Mouse (Mus musculus): Measurements from ENCODE around the gene Aqp1.

Aqp1 gene

DNA sequence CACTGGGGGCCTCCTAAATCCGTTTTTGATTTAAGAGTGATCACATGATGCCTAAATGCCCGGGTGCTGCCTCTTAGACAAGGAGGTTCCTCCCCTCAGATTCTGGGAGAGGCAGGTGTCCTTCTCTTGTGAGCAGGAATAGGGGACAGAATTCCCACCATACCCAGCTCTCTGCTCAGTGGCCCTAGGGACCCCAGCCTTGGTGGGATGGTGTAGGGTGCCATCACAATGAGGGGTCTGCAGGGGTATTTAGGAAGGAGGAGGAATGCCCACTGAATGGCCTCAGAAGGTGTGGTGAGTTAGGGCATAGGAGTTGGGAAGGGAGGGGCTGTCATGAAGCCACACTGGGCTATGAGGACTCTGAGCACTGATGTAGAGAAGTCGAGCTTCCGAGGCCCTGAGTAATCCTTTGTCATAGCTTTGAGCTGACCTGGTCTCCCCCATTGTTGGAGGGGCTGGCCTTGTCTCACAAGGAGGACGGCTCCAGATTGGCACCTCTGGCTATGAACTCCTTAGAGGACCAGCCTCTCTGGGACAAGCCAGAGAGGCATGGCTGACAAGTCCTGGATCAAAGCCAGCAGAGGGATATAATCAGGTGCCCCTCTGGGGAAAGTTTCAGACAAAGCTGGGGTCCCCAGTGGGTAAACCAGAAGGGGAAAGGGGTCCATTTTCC is 4.0 kb upstream of the Aqp1 start:
- no peak for DNase-seq (ENCODE audit: low spot score)

DNA sequence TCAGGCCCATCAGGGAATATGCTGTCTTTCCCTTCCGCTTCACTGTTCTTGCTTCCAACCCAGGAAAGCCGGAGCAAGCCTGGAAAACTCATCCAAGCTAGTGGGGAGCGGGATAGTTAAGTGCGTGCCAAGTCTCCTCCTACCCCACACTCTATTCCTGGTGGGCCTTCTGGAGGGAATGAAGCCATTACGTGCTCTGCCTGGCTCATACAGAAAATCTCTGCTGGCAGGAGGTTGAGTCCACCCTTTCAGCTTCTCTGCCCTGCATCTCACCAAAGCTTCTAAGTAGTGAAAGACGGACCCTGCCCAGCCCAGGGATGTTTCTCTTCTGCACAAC is 3.5 kb upstream of the Aqp1 start:
- no peak for DNase-seq (ENCODE audit: low spot score)

DNA sequence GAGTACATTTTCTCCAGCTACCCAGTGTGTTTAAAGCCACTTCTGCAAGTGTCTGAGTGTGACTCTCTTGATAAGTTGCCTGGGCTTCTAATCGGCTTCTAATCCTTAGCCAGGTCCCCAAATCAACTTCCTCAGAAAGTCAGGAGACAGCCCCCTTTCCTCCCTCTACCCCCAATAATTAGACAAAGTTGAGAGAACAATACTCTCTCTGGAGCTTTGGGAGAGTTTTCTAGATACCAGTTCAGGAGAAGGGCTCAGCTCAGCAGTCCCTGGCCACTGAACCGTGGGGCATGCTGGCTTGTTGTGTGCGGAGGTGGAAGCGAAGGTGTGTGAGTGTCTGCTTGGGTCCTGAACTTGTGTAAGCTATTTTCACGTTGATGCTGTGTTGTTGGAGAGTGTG is 1.0 kb downstream of the Aqp1 start:
- no peak for DNase-seq (ENCODE audit: low spot score)

DNA sequence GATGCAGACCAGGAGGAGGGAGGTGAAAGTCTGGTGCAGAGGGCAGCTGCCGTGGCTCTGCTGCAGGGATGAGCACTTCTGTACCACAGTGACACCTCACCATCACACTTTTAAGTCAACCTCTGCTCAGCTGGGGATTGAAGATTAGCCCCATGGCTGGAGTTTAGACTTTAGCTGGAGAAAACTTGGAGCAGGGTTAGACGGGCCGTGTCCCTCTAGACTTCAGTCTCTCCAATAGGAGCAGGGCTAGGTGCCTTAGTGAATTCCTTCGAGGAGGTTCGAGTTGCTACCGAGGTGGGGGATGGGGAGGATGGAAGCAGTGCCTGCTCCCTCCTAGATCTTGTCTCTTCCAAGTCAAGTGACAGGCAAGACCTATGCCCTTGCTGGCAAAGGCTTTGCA is 1.8 kb downstream of the Aqp1 start:
- no peak for DNase-seq (ENCODE audit: low spot score)

DNA sequence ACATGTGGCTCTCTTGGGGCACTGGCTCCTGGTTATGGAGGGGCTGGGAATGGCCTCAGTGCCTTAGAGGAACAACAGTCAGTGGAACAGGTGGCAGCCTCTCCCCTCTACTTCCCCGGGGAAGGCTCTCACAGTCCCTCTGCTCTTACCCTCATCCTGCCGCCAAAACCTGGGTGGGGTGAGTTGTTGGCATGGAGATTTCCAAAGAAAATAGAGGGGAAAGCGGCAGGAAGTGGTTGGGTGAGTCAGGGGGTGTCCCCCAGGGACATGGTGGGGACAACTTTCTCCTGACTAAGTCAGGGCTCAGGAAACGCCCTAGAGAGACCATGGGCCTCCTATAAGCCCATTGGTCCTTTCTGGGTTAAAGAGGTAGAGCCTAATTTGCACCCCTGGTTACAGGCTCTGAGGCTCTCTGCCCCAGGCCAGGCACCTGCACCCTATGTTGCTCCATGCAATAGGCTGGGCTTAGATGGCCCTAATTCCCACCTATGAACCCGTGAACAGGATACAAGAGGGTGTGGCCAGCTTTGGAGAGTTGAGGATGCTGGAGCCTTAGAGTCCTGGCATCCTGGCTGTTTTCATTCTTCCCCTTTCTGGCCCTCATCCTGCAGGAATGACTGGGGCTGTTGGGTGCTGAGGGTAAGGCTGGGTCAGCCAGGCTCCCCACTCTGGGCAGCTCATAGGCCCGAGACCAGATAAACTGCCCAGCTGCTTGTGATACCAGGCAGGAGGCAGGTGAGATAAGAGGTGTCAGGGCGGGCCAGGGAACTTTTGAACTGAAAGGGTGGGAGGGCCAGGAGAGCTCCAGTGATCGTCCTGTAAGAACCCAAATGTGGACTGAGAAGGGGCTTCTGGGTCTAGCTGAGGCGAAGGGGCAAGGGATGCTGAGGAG is 2.9 kb downstream of the Aqp1 start:
- no peak for DNase-seq (ENCODE audit: low spot score)

DNA sequence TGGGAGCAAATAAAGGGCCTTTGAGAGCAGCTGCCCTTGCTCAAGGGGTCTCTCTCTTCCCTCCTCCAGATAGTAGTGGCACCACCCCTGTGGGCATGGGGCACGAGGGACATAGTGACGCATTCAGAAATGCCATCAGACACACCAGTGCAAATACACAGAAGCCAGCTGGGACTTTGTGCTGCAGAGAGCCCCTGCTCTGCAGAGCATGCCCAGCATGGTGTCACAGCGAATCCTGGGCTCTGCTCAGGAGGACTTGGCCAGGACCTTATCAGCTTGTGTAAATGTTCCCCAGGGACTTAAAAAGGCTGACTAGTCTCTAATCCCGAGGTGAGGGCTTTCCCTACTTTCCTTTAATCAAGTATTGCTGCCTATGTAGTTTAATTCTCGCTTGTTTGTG is 5.5 kb downstream of the Aqp1 start:
- no peak for DNase-seq (ENCODE audit: low spot score)

DNA sequence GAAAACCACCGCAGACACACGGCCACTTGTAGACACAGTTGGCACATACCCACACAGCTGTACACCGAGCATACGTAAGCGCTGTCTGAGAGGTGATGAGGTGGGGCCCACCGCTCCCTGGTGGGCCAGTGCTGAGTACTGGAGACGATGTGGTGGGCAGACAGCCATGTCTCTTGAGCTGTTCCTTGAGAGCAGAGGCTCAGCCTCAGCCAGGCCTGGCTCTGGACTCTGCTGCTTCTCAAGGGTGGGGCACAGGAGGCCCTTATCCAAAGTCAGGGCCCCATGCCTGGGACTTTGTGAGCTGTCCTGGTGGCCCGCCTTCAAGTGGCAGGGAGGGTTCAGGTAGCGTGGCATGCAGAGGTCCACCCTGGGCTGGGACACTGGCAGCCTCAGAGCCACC is 6.1 kb downstream of the Aqp1 start:
- no peak for DNase-seq (ENCODE audit: low spot score)

DNA sequence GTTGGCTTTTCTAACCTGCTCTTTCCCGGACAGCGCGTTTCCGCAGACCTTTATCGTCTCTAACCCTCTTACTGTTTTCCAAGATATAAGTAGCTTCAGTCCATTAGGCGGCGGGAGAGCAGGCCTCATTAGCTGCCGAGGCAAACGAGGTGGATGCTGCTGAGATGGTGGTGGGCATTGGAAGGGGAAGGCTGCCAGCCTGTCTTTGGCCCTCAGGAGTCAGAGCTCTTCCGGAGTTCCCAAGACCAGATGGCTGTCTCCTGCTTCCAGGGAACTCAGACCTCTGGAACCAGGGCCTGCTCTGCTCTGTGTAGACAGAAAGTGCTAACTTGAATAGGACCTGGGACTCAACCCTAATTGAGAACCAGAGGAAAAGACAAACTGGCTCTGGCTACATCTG is 7.2 kb downstream of the Aqp1 start:
- no peak for DNase-seq (ENCODE audit: low spot score)

DNA sequence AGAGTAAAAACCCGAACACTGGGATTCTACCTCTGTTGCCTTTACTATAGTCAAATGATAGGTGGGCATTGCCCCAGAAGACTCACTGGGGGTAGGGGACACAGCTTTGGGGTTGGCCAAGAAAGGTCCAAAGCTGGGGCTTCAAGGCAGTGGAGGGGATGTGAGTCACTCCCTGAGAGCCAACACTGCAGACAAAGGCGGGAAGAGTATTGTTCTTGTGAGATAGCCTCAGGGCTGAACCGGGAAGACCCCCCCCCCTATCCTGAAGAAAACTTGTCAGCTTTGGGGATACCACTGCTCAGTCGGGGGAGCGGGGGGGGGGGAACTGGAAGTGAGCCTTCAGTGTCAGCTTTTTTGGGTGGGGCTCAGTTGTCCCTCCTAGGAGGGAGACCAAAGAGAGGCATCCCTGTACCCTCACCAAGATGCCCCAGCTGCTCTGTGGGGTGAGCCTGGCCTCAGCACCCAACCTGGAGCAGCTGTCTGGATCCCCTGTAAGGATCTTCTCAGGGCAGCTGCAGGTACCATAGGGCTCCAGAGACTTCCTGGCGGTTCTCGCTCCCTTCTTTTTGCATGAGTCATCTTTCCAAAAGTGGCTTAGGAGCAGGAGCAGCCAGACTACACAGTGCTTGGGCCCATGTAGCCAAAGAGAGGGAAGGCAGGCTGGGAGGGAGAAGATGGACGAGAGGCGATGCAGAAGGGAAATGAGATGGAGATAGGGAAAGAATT is 8.2 kb downstream of the Aqp1 start:
- no peak for DNase-seq (ENCODE audit: low spot score)

DNA sequence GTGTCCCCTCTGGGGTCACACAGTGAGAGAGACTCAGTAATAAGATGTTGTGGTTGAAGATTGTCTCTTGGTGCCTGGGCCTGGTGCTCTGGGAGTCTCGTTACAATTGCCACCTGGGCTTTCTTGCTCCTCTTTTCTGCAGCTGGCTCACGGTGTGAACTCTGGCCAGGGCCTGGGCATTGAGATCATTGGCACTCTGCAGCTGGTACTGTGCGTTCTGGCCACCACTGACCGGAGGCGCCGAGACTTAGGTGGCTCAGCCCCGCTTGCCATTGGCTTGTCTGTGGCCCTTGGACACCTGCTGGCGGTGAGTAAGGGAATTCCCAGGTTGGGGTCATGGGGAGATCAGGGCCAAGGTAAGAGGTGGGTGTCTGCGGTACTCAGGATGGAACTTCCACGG is 9.0 kb downstream of the Aqp1 start:
- DNase-seq (ENCODE audit: low spot score): no peak

DNA sequence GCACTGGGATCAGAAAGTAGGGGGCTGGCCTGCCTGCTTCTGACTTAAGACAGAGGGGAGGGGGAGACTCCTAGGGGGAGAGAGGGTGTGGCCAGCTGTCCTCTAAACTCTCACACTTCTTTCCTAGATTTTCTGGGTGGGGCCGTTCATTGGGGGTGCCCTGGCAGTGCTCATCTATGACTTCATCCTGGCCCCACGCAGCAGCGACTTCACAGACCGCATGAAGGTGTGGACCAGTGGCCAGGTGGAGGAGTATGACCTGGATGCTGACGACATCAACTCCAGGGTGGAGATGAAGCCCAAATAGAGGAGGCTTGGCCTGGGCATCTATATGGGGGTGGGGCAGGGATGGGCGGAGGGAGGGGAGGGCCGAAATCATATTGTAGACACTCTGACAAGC is 10.3 kb downstream of the Aqp1 start:
- DNase-seq (ENCODE audit: low spot score): no peak

DNA sequence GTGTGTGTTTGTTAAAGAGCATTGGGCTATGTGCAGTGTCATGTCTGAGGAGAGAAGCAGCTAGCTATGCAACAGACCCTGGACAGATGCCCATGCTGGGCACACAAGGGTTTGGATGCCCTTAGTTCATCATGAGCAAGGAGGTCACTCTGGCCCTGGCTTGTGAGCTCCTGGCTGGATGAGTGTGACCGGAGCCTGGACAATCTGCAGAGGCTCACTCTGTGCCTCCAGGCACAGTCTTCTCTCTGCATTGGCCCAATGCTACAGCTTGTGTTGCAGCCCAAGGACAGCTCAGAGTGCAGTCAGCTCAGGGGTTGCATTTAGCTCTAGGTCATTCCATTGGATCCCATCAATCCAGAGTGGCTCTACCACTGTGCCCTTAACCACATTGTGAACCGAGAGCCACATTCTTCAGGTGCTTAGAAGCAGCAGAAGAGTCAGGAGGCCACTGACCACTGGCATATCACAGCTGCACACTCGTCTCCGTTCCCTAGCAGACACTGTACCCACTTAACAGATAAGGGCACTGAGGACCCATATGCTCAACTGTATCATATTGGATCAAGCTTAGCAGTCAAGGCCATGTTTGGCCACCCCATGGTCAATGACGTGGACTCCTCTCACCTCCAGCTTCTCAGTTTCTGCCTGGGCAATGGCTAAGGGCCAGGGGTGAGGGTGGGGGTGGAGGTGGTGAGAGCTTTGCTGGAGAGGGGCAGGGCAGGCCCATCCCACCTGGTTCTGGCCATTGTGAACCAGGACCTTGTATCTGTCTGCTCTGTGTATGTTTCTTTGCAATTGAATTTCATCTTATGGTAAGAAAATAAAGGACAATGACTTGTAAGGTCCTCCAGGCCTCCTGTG is 11.7 kb downstream of the Aqp1 start:
- DNase-seq (ENCODE audit: low spot score): no peak

DNA sequence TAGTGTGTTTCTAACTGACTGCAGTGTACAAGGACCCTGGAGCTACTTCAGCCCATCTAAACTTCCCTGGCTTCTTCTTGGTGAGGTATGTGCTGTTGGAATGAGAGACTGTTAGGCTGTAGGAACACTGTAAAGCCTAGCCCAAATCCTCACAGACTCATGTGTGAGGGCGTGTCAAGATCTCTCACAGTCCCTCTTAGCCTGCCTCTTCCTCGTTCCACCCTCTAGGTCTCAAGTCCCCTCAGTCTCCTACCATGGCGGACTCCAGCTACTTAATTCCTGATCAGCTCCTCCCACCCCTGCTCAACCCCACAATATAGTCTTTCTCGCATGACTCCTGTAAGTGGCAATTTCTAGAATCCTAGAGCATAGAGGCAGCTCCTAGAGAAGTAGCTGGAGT is 13.0 kb downstream of the Aqp1 start:
- DNase-seq (ENCODE audit: low spot score): no peak

DNA sequence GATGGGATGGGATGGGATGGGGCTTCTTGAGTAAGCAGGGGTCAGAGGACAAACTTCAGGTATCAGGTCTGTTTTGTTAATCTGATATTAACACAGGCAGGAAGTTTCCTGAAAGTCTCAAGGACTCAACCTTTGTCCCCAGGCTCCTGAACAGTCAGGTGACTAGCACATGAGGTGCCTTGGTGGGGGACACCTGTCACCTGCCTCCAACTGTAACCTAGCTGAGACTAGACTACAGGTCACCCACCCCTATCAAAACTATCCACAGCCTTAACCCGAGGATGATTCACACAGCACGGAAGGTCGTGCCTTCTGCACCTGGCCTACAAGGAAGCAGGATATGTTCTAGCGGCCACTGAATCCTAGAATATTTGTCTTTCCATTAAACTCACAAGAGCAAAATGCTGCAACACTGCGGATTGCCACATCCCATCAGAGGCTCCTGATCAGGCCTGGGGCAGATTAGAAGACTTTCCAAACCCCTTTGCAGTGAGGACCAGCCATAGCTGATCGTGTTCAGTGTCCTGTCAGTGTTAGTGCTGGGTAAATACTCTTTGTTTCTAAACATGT is 14.2 kb downstream of the Aqp1 start:
- DNase-seq (ENCODE audit: low spot score): no peak

DNA sequence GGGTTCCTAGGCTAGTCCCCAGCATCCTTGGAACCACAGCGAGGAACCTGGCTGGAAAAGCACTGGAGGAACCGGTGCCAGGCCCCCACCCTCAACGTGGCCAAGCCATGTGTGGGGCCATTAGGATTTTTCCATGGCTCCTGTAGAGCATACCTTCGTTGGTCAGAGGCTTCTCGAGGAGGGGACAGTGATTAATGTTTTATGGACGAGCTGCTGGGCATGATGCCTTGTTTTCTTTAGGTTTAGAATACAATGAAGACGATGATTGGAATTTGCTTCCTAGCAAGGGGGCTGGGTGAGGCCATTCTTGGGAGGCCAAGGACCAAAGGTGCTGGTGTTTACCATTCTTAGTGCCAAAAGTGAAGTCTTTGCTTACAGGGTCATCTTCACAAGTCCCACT is 15.5 kb downstream of the Aqp1 start:
- no peak for DNase-seq (ENCODE audit: low spot score)

DNA sequence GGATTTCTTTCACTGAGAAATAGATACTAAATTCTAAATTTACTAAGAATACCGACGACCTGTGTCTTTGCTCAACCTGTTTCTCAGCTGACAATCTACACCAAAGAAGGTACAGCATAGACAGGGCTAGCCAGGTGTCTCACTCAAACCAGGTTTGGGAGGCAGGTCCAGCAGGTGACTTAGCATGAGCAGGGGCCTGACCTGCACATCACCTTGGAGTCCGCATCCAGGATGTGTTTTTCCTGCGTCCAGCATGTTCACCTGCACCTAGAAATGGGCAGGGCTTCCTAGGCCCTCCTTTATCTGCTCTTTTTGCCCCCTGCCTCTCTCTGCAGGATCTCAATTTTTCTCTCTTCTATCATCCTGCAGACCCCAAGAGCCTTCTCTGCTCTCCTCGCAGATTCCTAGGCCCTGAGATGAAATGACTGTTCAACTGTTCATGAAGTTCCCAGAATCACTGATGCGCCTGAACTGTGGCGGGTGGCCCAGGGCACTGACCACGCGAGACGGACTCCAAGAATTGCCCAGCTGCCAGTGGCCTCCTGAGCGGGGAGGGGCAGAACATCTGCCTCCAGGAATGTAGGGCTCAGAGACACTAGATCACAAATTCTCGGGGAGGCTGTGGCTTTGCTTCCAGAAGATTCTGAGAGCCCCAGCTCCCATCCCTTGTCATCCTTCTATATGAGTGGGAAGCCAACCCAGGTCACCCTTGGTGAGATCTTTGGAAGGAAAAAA is 17.6 kb downstream of the Aqp1 start:
- no peak for DNase-seq (ENCODE audit: low spot score)

DNA sequence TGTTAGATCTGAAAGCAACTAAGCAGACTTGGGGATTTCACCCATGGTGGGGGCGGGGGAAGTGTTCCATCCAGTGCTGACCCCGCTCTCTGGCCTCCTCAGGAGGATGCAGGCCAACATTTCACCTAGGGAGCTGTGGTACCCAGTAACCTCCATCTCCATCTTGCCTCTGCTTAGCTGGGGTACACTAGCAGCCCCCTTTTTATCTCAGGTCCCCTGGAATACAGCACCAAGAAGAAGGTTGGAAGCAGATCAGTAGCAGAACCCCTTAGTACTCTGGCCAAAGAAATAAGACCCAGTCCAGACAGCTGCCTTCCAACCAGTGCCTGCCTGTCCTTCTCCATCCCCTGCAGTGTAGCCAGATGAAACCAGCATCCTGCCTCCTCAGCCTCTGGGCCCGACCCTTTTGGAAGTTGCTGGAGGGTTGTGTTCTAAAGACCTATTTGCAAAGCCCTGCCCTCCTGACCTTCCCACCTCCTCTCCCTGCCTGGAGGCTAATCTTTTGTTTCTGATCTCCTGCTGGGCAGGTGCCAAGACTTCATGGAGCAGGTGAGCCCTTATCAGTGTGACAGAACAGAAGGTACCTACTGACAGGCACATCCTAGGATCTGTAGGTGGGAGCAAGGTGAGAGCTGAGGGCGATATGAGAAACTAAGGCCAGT is 18.4 kb downstream of the Aqp1 start:
- DNase-seq (ENCODE audit: low spot score): no peak

DNA sequence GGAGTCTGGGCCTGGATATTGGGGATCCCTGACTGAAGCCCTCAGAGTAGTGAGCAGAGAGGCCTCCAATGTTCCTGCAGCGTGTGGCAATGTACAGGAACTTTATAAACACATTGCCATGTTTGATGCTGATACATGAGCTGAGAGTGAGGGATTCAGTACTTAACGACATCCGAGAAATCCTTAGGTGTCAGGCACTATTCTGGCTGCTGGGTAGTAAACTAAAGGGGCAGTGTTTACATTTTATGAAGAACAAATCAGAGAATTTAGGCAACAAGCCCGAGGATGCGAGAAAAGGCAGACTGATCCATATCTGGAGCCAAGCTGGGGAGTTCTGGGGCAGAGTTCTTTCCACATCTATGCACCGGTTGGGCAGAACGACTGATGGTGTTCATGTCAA is 19.3 kb downstream of the Aqp1 start:
- no peak for DNase-seq (ENCODE audit: low spot score)

DNA sequence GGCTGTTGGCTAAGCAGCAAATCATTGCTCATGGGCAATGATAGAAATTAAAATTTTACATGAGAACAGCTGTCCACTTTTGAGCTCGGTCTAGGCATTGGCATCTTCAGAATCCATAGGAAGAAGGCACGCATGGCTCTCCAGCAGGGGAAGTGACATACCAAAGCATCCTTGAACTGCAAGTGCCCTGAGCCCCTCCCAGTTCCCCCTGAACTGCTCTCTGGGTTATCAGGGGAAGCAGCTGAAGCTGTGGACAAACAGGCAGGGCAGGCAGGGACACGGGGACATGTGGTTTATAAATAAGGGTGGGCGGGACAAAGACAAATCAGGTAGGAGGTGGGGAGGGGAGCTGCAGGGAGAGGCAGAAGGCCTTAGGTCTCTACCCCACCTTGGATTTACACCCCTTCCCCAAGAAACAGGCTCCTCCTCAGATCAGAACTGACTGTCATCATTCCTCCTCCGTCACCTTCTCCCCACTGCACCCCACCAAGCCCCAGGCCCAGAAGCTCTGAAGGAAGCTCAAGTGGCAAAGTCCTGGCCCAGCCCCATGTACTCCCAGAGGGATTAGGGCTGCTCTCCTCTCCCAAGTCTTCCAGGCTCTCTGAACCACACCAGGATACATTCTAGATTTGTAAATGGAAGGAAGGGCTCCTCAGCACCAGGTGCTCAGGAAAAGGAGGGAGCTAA is 19.9 kb downstream of the Aqp1 start:
- DNase-seq (ENCODE audit: low spot score): no peak
